Mouse (Mus musculus) embryonic fibroblast, embryonic 13.5 days (primary cell): ENCODE measurements around the gene Ino80e.

Source experiments
- CTCF ChIP-seq: IDR thresholded peaks from 2 replicates; pipeline ENCODE4 v1.5.1; 2011; ENCODE audit warnings: mild to moderate bottlenecking, control low read depth, low read length, moderate library complexity, borderline replicate concordance; ENCODE audit not compliant: insufficient read depth
- POLR2A ChIP-seq: IDR thresholded peaks from 2 replicates; pipeline ENCODE4 v1.6.1; 2011; ENCODE audit warnings: low read depth, mild to moderate bottlenecking, control low read depth, low read length, moderate library complexity

DNA sequence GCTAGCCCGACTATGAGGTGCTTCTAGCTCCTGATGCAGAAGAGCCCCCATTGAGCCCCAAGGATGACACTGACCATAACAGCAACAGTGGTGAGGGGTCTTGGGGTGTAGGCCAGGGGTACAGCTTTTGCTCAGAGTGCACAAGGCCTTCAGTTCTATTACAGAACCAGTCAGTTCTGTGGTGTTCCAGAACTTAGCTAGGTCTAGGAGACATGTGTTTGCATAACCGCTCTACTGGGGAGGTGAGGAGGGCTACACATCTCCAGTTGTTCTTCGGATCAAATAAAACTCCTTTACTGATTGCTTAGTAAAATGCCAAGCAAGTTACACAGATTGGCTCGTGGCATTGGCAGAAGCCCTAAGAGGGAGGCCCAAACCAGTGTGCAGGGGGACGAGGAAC is 30.6 kb downstream of the Ino80e start, which contains the start of gene 4930451I11Rik:
- no peak for TF ChIP-seq CTCF
- no peak for TF ChIP-seq POLR2A
